Mouse (Mus musculus): ENCODE measurements around the gene Hspb9.

Gene Hspb9

DNA sequence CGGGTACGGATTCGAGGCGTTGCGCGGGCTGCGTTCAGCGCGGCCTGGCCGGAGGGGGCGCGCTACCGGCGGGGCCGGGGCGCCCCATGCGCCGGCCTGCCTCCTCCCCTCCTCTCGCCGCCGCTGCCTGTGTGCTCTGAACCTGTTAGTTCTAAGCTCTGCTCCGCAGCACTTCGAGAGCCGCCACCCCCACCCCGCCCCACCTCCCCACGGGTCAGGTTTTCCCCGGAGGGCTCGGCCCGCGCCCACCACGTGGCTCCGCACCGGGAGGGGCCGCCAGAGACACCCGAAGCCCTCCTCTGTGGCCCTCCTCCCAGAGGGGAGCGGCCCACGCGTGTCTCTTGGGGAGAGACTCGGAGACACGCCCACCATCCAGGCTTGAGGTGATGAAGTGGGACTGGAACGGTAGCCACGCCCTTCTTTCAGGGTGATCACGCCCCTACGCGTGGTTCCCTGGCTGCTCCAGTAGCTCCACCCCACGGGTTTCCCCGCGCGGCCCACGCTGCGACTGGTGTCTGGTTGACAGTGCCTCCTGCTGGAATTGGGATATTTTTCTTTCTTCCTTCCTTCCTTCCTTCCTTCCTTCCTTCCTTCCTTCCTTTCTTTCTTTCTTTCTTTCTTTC, 46.1 kb downstream of the Hspb9 start, which contains the start of gene Kcnh4:
Gene Kcnh4 (minus strand): TSS at position 332 of the 623 bp plus-strand sequence.
- peak; percentile 93 for DNase-seq (ENCODE audit: low read depth, low spot score)

DNA sequence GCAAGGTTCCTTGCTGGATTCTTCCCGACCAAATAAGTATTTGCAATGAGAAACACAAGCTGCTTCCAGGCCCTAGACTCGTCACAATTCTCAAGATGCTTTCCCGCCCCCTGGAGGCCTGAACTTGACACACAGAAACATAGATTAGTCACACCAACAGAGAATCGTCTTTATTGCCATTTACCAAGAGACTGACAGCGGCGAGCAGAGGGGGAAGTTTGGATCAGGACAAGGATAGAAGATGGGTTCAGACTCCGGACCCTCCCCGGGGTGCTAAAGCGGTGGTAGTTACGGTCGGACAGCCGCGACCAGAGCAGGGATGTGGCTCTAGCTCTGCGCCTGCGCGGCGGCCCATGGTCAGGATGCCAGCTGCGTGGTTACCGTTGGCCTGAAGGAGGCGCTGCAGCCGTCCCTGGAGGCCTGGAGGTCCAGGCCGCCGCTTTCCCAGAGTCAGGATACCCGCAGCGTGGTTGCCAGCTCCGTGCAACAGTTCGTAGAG, 47.9 kb downstream of the Hspb9 start:
- peak; percentile 88 for DNase-seq (ENCODE audit: low read depth, low spot score)

DNA sequence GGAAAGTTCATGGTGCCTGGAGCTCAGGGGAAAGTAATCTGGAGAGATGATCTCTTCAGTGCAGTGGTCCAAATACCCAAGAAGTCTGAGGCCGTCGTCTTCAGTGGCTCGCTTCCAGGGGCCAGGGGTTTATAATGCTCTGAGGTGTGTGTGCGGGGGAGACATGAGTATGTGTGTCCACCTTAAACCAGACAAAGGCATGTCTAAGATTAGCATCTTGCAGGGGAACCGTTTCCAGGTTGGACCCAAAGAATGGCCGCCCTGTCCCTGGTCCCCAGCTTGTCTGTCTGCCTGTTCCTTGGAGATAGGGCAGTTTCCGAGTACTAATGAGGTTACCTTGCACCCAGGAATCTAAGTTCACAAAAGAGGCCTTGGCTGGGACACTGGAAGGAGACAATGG, 49.2 kb downstream of the Hspb9 start, which contains the start of gene Hcrt:
Gene Hcrt (minus strand): TSS at position 101 of the 400 bp plus-strand sequence.
- no peak for DNase-seq (ENCODE audit: low read depth, low spot score)
